Mouse (Mus musculus) gastrocnemius, adult 2 months (tissue): ENCODE measurements at regions not wholly inside any gene's neighbourhood (a gene's known extent, or its start where the extent isn't known, plus 50 kb on each side); places are given as distances from the start of the nearest gene placed in this dataset.
"Not testable (repeated sequence)": the region's sequence is repeated elsewhere in the genome, so short reads cannot be mapped to it uniquely, and the experiment has no call there.

Experiments used
- DNase-seq: peaks from one replicate; pipeline ENCODE4 v3.0.0; 2022
- H3K27ac ChIP-seq: fragments of 200-600 bp; 2 replicates; pipeline ENCODE4 v1.8.1; 2022; ENCODE audit warnings: mild to moderate bottlenecking
- H3K4me3 ChIP-seq: fragments of 200-600 bp; 2 replicates; pipeline ENCODE4 v1.8.1; 2022; ENCODE audit warnings: mild to moderate bottlenecking, moderate library complexity
- intact Hi-C: fragments of 180-260 bp; cut with DNase I; formaldehyde crosslinking; loops from one replicate; pipeline ENCODE4 v1.15.1; 2025

- DNase-seq = peak; percentile 0
- H3K27ac ChIP-seq, intact Hi-C loops, H3K4me3 ChIP-seq: not testable (repeated sequence)
These were observed 215.3 kb downstream of the Gm21294 start for GRCm38 (mm10) chrY:89267946-89268345.
